Mouse (Mus musculus): Measurements from ENCODE around the gene Hk3. TPM values are rescaled to one million over a fixed set of nuclear protein-coding genes. Genes with fewer than 3 reads are reported as not detected.

The Hk3 gene
- 1.1 and 1.2 TPM in 2 replicates for polyA plus RNA-seq (2015; fragmentation: Nextera tagmentation; extraction: Ambion mirVana)

DNA sequence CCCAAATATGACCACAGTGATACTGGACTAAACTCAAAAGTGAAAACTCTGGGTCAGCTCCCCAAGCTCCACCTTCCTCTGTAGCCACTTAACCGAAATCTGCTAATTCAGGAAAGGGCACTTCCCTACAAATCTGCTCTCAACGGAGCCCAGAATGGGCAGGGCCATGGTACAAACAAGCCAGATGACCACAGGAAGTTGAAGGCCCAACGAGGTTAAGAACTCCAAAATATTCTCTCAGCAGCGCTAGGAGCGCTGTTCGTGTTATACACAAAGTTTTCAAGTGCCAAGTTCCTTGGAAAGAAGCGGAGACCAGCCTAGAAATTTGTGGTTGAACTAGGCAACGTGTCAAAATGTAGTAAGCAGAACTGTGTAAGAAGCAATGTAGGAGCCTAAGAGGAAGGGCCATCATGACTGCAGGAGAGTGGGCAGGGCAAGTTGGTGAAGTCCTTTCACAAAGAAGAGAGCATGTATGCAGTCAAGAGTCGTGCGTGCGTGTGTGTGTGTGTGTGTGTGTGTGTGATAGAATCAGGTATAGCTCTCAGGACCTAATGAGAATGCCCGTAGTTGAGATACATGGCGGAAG is at the start of gene Hk3:
Gene Hk3, minus strand, starts transcription at position 192 of the 586 bp plus-strand sequence.
- Histone ChIP-seq H3K9ac (no peak within 1 kb of the TSS), H3K4me2 (no peak within 1 kb of the TSS), H3K4me3 (no peak within 1 kb of the TSS), H3K27me3 (peaks cover 2% of the 10 kb centered on the region; the same call in 1 of the 2 replicates), H3K27ac (no peak within 1 kb of the TSS), H3K36me3 (peaks cover 7% of the 10 kb centered on the region; the same call in 1 of the 2 replicates), H3K4me1 (replicated peaks) (no peaks in the 10 kb centered on the region), H3K9me3 (no peaks in the 10 kb centered on the region)
- WGBS = 91% methylated on average over 13 of the region's 13 CpGs
- ATAC-seq (ENCODE audit: low FRiP score) = no peak

DNA sequence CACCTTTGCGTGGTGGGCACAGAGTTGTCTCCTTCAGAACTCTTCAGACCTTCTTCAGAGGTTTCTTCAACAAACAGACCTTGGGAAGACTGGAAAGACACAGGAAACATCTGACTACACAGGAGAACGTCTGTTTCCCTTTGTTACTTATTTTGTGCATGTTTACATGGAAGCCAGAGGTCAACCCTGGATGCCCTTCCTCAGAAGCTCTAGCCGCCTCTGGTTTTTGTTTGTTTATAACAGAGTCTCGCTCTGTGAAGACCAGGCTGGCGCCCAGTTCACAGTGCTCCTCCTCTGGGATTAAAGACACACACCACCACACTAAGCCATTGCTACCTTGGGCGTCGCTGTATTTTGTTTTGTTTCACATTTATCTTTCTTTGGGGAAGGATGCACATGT is 48.5 kb upstream of the Hk3 start:
- no peaks in the 10 kb centered on the region for H3K36me3 ChIP-seq
- no peaks in the 10 kb centered on the region for H3K27me3 ChIP-seq
- H3K27ac ChIP-seq = no peak overlapping the region
- H3K4me3 ChIP-seq = no peak overlapping the region
- ATAC-seq (ENCODE audit: low FRiP score) = no peak
- no peak overlapping the region for H3K4me2 ChIP-seq
- H3K9me3 ChIP-seq = no peaks in the 10 kb centered on the region
- no peak overlapping the region for H3K9ac ChIP-seq
- no peaks in the 10 kb centered on the region for H3K4me1 ChIP-seq (replicated peaks)
- WGBS = 71% methylated on average over 7 of the region's 7 CpGs

DNA sequence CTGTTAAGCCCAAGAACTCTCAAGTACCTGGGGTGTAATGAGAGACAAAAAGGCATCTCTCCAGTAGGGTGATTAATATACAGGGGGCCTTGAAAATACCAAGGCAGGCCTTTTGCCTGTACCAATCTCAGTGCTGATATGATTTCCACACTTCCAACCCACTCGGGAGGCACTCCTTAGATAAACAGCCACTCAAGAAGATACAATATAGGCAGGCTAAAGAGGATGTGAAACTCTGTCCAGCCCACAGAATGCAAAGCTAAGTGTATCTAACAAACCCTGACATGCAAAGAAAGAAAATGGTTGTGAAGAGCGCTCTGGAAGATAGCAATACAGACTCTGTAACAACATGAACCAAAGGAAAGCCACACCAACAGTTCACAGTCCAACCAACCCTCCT is 42.1 kb upstream of the Hk3 start:
- ATAC-seq (ENCODE audit: low FRiP score) = no peak
- H3K27ac ChIP-seq = no peak overlapping the region
- H3K9me3 ChIP-seq = no peaks in the 10 kb centered on the region
- 0 out of 2 replicates have a peak, but pooled peaks cover under 1% of the 10 kb centered on the region for H3K36me3 ChIP-seq
- H3K27me3 ChIP-seq = no peaks in the 10 kb centered on the region
- H3K9ac ChIP-seq = no peak overlapping the region
- H3K4me2 ChIP-seq = no peak overlapping the region
- 86% methylated on average over 2 of the region's 2 CpGs for WGBS
- H3K4me1 ChIP-seq (replicated peaks) = no peaks in the 10 kb centered on the region
- no peak overlapping the region for H3K4me3 ChIP-seq

DNA sequence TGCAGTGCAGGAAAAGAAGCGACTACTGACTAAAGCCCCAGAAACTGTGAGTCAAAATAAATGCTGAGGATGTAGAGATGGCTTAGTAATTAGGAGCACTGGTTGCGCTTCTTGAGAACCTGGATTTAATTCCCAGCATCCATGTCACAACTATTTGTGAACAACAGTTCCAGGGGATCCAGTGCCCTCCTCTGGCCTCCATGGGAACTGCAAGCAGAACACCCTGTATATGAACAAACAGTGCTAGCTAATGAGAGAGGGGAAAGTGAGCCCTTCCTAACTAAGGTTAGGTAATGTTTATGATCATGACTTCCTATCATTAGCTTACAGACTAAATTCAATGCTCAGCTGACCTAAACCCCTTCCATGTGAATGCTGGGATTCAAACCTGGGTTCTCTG is 36.9 kb upstream of the Hk3 start:
- WGBS = 97% methylated on average over 2 of the region's 2 CpGs
- ATAC-seq (ENCODE audit: low FRiP score) = no peak
- 0 out of 2 replicates have a peak, but pooled peaks cover 3% of the 10 kb centered on the region for H3K9me3 ChIP-seq
- no peak overlapping the region for H3K4me2 ChIP-seq
- H3K4me3 ChIP-seq = no peak overlapping the region
- no peaks in the 10 kb centered on the region for H3K4me1 ChIP-seq (replicated peaks)
- peaks cover 10% of the 10 kb centered on the region for H3K36me3 ChIP-seq
- H3K27ac ChIP-seq = no peak overlapping the region
- H3K9ac ChIP-seq = no peak overlapping the region
- no peaks in the 10 kb centered on the region for H3K27me3 ChIP-seq

DNA sequence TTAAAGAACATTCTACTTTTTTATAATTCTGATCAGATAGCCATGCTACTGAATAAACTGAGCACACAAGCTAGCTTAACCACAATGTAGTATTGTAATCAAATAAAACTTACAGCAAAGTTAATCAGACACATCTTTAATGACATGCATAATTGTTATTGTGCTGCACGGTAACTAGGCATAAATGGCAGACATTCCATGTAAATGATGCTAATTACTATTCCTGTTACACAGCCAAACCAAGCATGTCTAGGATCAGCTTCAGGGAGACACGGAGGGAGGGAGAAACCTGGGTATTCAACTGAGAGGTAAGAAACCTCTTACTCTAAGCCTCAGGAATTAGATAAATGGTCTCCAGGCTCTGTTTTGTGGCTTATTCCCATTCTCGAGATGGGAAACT is 26.5 kb upstream of the Hk3 start:
- Histone ChIP-seq H3K27me3 (no peaks in the 10 kb centered on the region), H3K36me3 (peaks cover 7% of the 10 kb centered on the region; the same call in 1 of the 2 replicates), H3K9me3 (no peaks in the 10 kb centered on the region), H3K27ac (no peak overlapping the region), H3K9ac (no peak overlapping the region), H3K4me1 (replicated peaks) (peaks cover 8% of the 10 kb centered on the region; the same call in 1 of the 2 replicates), H3K4me3 (no peak overlapping the region), H3K4me2 (no peak overlapping the region)
- no peak for ATAC-seq (ENCODE audit: low FRiP score)
- 40% methylated on average over 3 of the region's 3 CpGs for WGBS

DNA sequence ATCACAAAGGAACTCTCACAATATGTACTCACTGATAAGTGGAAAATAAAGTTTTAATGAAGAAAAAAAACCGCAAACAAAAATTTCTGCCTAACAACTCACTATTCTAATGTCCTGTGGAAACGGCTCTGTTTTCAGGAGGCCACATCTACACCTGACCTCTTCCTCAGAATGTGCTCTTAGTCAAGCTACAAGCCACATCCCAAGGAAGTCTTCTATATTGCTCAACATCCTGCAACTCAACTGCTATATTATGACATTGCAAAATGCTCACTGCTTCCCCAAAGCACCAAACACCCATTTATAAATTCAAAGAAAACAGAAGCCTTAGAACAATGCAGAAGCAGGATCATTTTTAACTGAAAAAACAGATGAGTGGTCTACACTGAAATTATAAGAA is 18.8 kb upstream of the Hk3 start:
- no peak for ATAC-seq (ENCODE audit: low FRiP score)
- no peak overlapping the region for H3K27ac ChIP-seq
- 97% methylated on average over 2 of the region's 2 CpGs for WGBS
- no peaks in the 10 kb centered on the region for H3K4me1 ChIP-seq (replicated peaks)
- peaks cover 11% of the 10 kb centered on the region for H3K36me3 ChIP-seq
- no peaks in the 10 kb centered on the region for H3K9me3 ChIP-seq
- no peak overlapping the region for H3K9ac ChIP-seq
- H3K4me2 ChIP-seq = no peak overlapping the region
- H3K4me3 ChIP-seq = no peak overlapping the region
- no peaks in the 10 kb centered on the region for H3K27me3 ChIP-seq

DNA sequence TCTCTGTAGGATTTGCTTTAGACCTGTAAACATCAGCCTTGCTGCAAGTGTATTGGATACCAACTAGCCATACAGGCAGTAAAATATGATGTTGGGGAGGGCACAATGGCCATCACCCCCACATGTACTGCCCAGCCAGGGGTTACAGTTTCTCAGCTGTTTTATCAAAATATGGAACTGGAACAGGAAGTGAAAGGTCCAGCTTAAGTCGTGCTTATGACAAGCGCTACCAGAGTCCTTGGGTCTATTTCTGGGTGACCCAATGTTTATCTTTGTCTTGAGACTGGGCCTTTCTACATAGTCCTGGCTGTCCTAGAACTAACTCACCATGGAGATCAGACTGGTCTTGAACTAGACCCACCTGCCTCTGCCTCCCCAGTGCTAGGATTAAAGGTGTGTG is 3.0 kb upstream of the Hk3 start:
- WGBS = 85% methylated on average over 2 of the region's 2 CpGs

DNA sequence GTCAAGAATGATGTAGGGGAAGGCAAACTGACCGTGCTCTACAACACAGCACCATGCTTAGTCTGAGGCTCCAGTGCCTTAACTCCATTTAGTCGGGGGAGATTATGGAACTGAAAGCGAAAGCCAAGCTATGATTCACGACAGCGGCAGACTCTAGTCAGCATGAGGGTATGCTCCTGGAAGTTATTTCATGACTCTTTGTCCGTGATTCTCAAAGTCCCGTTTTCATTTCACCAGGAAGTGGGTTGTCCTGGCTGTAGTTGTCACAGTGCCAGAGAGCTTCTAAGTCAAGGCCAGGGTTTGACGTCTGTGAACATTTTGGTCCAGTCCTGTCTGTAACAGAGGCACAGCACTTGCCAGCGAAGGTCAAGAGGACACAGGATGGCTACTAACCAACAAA is 1.5 kb upstream of the Hk3 start:
- no peak overlapping the region for H3K4me2 ChIP-seq
- no peak for ATAC-seq (ENCODE audit: low FRiP score)
- 78% methylated on average over 9 of the region's 9 CpGs for WGBS
- H3K36me3 ChIP-seq = peaks cover 10% of the 10 kb centered on the region
- no peaks in the 10 kb centered on the region for H3K27me3 ChIP-seq
- H3K4me3 ChIP-seq = no peak overlapping the region
- H3K9me3 ChIP-seq = no peaks in the 10 kb centered on the region
- no peak overlapping the region for H3K9ac ChIP-seq
- no peaks in the 10 kb centered on the region for H3K4me1 ChIP-seq (replicated peaks)
- no peak overlapping the region for H3K27ac ChIP-seq

More for the DNA sequence above, 3.0 kb upstream of the Hk3 start:
- H3K27ac ChIP-seq = no peak overlapping the region
- no peak overlapping the region for H3K4me2 ChIP-seq
- no peak for ATAC-seq (ENCODE audit: low FRiP score)
- H3K27me3 ChIP-seq = no peaks in the 10 kb centered on the region
- H3K4me1 ChIP-seq (replicated peaks) = no peaks in the 10 kb centered on the region
- H3K4me3 ChIP-seq = no peak overlapping the region
- peaks cover 23% of the 10 kb centered on the region for H3K36me3 ChIP-seq
- H3K9ac ChIP-seq = no peak overlapping the region
- no peaks in the 10 kb centered on the region for H3K9me3 ChIP-seq

DNA sequence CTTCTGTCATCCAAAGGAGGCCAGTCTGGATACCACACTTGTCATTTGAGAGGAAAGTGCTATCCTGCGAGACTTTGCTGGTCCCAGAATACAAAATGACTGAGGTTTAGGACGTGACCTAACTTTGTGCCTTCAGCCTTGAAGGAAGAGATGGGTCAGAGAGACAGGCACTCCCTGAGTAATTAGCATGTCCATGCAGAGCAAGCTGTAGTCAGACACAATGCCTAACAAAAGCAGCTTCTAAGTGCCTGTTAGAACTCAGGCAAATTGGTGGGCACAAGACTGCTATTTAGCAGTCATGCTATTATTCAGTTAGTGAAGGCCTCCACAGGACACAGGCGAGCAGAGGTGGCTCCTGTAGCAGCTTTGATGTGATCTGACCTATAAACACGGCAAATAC is 1.1 kb upstream of the Hk3 start:
- Histone ChIP-seq H3K9ac (no peak overlapping the region), H3K4me3 (no peak overlapping the region), H3K4me2 (no peak overlapping the region), H3K4me1 (replicated peaks) (no peaks in the 10 kb centered on the region), H3K27ac (no peak overlapping the region), H3K36me3 (peaks cover 8% of the 10 kb centered on the region; the same call in 1 of the 2 replicates), H3K9me3 (no peaks in the 10 kb centered on the region), H3K27me3 (no peaks in the 10 kb centered on the region)
- 27% methylated on average over 4 of the region's 4 CpGs for WGBS
- ATAC-seq (ENCODE audit: low FRiP score) = no peak

DNA sequence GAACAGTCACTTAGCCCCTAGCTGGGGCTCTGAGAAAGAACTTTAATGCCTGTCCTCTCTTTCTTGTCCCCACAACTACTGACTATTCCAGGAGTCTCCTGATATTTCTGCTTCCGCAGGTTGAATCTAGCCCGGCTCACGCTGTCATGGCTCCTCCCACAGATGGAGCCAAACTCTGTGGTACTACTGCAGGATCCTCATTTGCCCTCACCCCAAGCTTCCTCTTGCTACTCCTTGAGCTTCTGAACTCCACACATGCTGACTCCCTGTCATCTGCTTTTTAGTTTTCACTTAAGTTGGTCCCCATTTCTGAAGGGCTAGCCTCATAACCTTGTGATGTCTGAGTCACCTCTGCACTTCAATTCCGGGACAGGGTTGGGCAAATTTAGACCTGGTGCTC is 1.1 kb downstream of the Hk3 start:
- H3K27ac ChIP-seq = no peak overlapping the region
- H3K36me3 ChIP-seq = no peaks in the 10 kb centered on the region
- H3K4me2 ChIP-seq = no peak overlapping the region
- H3K27me3 ChIP-seq = peaks cover 15% of the 10 kb centered on the region
- WGBS = 92% methylated on average over 4 of the region's 4 CpGs
- ATAC-seq (ENCODE audit: low FRiP score) = no peak
- no peak overlapping the region for H3K4me3 ChIP-seq
- no peaks in the 10 kb centered on the region for H3K9me3 ChIP-seq
- H3K4me1 ChIP-seq (replicated peaks) = no peaks in the 10 kb centered on the region
- H3K9ac ChIP-seq = no peak overlapping the region

DNA sequence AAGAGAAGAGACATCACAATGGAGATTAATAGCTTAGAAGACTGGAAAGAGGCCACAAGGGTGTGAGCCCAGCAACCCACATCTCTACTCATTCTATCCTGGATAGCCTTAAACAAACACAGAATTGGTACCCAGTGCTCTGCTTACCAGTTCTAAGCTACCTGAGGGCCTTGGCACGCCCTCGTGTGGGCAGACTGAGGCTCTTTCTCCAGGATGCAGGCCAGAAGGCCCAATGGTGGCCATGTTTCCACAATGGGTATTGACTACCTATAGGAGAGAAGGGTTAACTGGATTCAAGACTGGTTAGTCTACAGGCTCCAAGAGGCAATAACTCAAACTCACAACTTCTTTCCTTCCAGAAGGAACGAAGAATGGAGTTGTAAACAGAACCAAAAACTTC is 2.0 kb downstream of the Hk3 start:
- H3K4me1 ChIP-seq (replicated peaks) = peaks cover 2% of the 10 kb centered on the region
- H3K9me3 ChIP-seq = no peaks in the 10 kb centered on the region
- no peaks in the 10 kb centered on the region for H3K36me3 ChIP-seq
- H3K4me3 ChIP-seq = no peak overlapping the region
- WGBS = 49% methylated on average over 3 of the region's 3 CpGs
- H3K4me2 ChIP-seq = no peak overlapping the region
- H3K9ac ChIP-seq = no peak overlapping the region
- H3K27me3 ChIP-seq = peaks cover 23% of the 10 kb centered on the region
- no peak for ATAC-seq (ENCODE audit: low FRiP score)
- no peak overlapping the region for H3K27ac ChIP-seq

DNA sequence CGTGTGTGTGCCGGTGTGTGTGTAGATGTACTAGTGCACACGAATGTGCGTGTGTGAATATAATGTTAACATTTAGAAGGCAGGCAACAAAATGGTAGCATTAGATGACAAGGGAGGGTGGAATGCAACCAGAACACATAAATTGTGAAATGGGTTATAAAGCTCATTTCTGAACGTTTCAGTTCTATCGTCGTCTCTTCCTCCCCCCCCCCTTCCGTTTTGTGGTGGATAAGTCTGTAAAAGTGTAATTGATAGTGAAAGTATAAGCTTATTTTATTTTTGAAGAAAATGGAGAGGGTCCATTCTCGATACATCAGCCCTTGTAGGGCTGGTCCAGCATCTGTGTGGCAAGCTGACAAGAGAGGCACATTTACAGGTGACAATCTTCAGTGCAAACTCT is 2.5 kb downstream of the Hk3 start:
- H3K9me3 ChIP-seq = no peaks in the 10 kb centered on the region
- 87% methylated on average over 9 of the region's 9 CpGs for WGBS
- H3K4me2 ChIP-seq = no peak overlapping the region
- H3K9ac ChIP-seq = no peak overlapping the region
- no peak for ATAC-seq (ENCODE audit: low FRiP score)
- H3K27me3 ChIP-seq = peaks cover 26% of the 10 kb centered on the region
- H3K4me3 ChIP-seq = no peak overlapping the region
- no peaks in the 10 kb centered on the region for H3K36me3 ChIP-seq
- H3K4me1 ChIP-seq (replicated peaks) = peaks cover 7% of the 10 kb centered on the region
- no peak overlapping the region for H3K27ac ChIP-seq

DNA sequence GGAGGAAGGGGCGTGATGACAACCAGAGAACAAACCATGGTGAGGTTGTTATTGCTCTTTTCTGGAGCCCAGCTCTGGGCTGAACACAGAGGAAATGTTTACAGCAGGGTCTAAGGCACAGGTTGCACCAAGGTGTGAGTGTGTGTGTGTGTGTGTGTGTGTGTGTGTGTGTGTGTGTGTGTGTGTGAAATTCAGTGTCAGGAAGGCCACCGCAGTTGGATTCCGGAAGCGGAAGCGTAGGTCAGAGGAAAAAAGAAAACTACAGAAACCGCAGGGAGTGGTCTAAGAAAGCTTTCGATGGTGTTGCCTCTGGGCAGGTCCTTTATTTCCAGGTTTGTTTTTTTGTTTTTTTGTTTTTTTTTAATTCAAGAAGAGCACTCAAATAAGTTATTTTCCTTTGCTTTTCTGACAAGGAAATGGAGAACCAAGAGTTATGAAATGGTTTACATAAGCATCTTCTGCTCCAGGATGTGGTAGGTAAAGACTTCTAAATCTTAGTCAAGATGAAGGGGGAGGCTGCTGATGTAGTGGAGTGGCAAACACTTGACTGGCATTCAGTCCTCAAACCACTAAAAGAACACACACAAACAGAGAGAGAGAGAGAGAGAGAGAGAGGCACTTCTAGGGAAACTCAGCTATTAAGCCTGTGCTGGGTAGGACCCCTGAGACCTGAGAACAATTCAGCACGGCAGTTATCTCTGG is 3.1 kb downstream of the Hk3 start:
- 79% methylated on average over 8 of the region's 8 CpGs for WGBS
- no peak overlapping the region for H3K4me2 ChIP-seq
- no peaks in the 10 kb centered on the region for H3K36me3 ChIP-seq
- no peaks in the 10 kb centered on the region for H3K9me3 ChIP-seq
- peaks cover 31% of the 10 kb centered on the region for H3K27me3 ChIP-seq
- H3K27ac ChIP-seq = no peak overlapping the region
- no peak for ATAC-seq (ENCODE audit: low FRiP score)
- H3K4me1 ChIP-seq (replicated peaks) = peaks cover 7% of the 10 kb centered on the region
- no peak overlapping the region for H3K4me3 ChIP-seq
- H3K9ac ChIP-seq = no peak overlapping the region
